Mouse (Mus musculus) midbrain, embryonic 11.5 days (tissue): ENCODE data around the gene Cryba1. TPM values are rescaled to one million over a fixed set of nuclear protein-coding genes. Genes with fewer than 3 reads are reported as not detected.

Experiments
- ATAC-seq: fragments of 200-750 bp; cut with Nextera tagmentation; 2 replicates; pipeline ENCODE4 v1.8.0; 2017; ENCODE audit warnings: moderate TSS enrichment, moderate library complexity; ENCODE audit not compliant: low FRiP score
- DNase-seq: peaks from one replicate; pipeline ENCODE4 v3.0.0; 2015; ENCODE audit warnings: low spot score; ENCODE audit errors: missing footprints
- H3K27ac ChIP-seq: fragments of 300-500 bp; sonication (generic); 2 replicates; pipeline ENCODE4 v1.5.1; 2014; ENCODE audit warnings: low read depth, low read length
- H3K27me3 ChIP-seq: fragments of 300-500 bp; sonication (generic); 2 replicates; pipeline ENCODE4 v1.6.1; 2014; ENCODE audit warnings: mild to moderate bottlenecking, low read length, moderate library complexity, mixed read lengths; ENCODE audit not compliant: control insufficient read depth, insufficient read depth
- H3K36me3 ChIP-seq: fragments of 300-500 bp; sonication (generic); 2 replicates; pipeline ENCODE4 v1.6.1; 2014; ENCODE audit warnings: mild to moderate bottlenecking, low read length, moderate library complexity, mixed read lengths; ENCODE audit not compliant: control insufficient read depth, insufficient read depth
- H3K4me1 ChIP-seq: fragments of 300-500 bp; sonication (generic); 2 replicates; pipeline ENCODE4 v1.6.1; 2014; ENCODE audit warnings: low read length; ENCODE audit not compliant: control insufficient read depth, insufficient read depth
- H3K4me2 ChIP-seq: fragments of 300-500 bp; sonication (generic); 2 replicates; pipeline ENCODE4 v1.6.1; 2014; ENCODE audit warnings: mild to moderate bottlenecking, moderate library complexity
- H3K4me3 ChIP-seq: fragments of 300-500 bp; sonication (generic); 2 replicates; pipeline ENCODE4 v1.5.1; 2014; ENCODE audit warnings: low read depth, low read length
- H3K9ac ChIP-seq: fragments of 300-500 bp; sonication (generic); 2 replicates; pipeline ENCODE4 v1.6.1; 2014; ENCODE audit warnings: low read length
- H3K9me3 ChIP-seq: fragments of 300-500 bp; sonication (generic); 2 replicates; pipeline ENCODE4 v1.6.1; 2016; ENCODE audit warnings: low read length; ENCODE audit not compliant: control insufficient read depth
- WGBS: fragments of 180-500 bp; shearing (Covaris S2); extraction: QIAGEN DNeasy Blood & Tissue Kit; methylation state at CpG from one replicate; pipeline ENCODE4 v1.1.7; 2014; 5-methylcytosine and 5-hydroxymethylcytosine counted together
- polyA plus RNA-seq: library from polyadenylated mRNA; unstranded; fragments of >200 nt; fragmentation: Nextera tagmentation; extraction: Ambion mirVana; gene quantifications from 2 replicates; pipeline ENCODE4 v1.2.1, GENCODE M21; 2014

Cryba1 gene
- polyA plus RNA-seq, 1 experiment from 2014 or later = 2.7 TPM

DNA sequence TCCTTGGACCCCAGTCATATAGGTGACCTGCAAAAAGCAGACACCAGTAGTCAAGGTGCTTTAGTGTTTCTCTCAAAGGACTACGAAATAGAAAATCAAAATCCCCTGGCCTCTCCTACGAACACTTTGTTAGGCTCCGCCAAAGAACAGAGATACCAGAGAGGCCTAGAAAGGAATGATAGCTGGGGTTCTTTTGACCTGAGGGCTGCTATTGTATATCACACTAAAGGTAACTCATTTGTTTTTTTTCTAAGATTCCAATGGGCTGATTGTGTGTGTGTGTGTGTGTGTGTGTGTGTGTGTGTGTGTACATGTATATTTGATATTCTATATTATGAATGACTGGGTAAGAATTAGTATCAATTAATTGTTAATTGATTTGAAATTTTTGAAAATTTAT, 32.1 kb downstream of the Cryba1 start:
- no peak for DNase-seq
- 93% methylated on average over 3 of the region's 3 CpGs for WGBS

GRCm38 (mm10) chr11:77687541-77688131, 37.4 kb downstream of the Cryba1 start:
- Histone ChIP-seq H3K4me1 (peaks cover 11% of the 10 kb centered on the region), H3K4me3 (peak overlapping the region; percentile 99), H3K27ac (peak overlapping the region; percentile 96), H3K4me2 (peak overlapping the region; percentile 62), H3K36me3 (peaks cover 12% of the 10 kb centered on the region), H3K9me3 (no peaks in the 10 kb centered on the region), H3K27me3 (no peaks in the 10 kb centered on the region), H3K9ac (peak overlapping the region; percentile 98)
- ATAC-seq (peak; percentile 1; the same call in 1 of the 2 replicates), DNase-seq (peak; percentile 92)
- under 1% methylated on average over 34 of the region's 40 CpGs for WGBS

More for the DNA sequence above, 32.1 kb downstream of the Cryba1 start:
- Histone ChIP-seq H3K9ac (no peak overlapping the region), H3K36me3 (peaks cover 32% of the 10 kb centered on the region), H3K9me3 (no peaks in the 10 kb centered on the region), H3K4me3 (no peak overlapping the region), H3K4me1 (peaks cover 4% of the 10 kb centered on the region), H3K27me3 (no peaks in the 10 kb centered on the region), H3K4me2 (no peak overlapping the region), H3K27ac (no peak overlapping the region)
- ATAC-seq = no peak

GRCm38 (mm10) chr11:77686841-77687540, 38.1 kb downstream of the Cryba1 start:
- peak overlapping the region; percentile 62 for H3K4me2 ChIP-seq
- no peaks in the 10 kb centered on the region for H3K27me3 ChIP-seq
- ATAC-seq (peak; percentile 36), DNase-seq (peak; percentile 96)
- H3K36me3 ChIP-seq = peaks cover 5% of the 10 kb centered on the region
- H3K4me1 ChIP-seq = peaks cover 11% of the 10 kb centered on the region
- peak overlapping the region; percentile 96 for H3K27ac ChIP-seq
- H3K9me3 ChIP-seq = no peaks in the 10 kb centered on the region
- WGBS = under 1% methylated on average over 59 of the region's 76 CpGs
- H3K9ac ChIP-seq = peak overlapping the region; percentile 98
- peak overlapping the region; percentile 99 for H3K4me3 ChIP-seq

DNA sequence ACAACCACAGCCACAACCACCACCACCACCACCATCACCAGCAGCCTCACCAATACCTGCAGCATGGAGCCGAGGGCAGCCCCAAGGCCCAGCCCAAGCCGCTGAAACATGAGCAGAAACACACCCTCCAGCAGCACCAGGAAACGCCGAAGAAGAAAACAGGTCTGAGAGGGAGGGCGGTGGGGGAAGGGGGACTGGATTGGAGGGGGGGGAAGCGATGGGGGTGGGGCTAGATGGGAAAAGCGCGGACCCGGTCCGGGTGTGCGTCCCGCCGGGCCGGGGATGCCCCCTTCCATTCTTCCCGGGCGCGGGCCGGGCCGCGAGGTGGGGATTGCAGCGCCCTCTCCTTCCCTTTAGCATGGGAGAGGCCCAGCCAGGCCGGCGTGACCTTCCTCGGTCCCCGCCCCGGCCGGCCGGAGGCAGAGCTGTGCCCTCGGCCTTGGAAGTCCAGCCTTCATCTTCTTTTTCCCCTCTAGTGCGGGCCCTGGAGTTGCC, 38.7 kb downstream of the Cryba1 start:
- Histone ChIP-seq H3K27ac (peak overlapping the region; percentile 96), H3K4me3 (peak overlapping the region; percentile 99), H3K9ac (peak overlapping the region; percentile 98), H3K9me3 (no peaks in the 10 kb centered on the region), H3K4me1 (peaks cover 11% of the 10 kb centered on the region), H3K36me3 (no peaks in the 10 kb centered on the region), H3K27me3 (no peaks in the 10 kb centered on the region), H3K4me2 (peak overlapping the region; percentile 62)
- 0% methylated on average over 29 of the region's 30 CpGs for WGBS
- ATAC-seq (peak; percentile 70), DNase-seq (no peak)

GRCm38 (mm10) chr11:77685383-77686265, 39.5 kb downstream of the Cryba1 start, which contains the start of gene Nufip2:
Gene Nufip2, plus strand, starts transcription at chr11:77686155.
- Histone ChIP-seq H3K4me1 (peaks cover 11% of the 10 kb centered on the region), H3K27me3 (no peaks in the 10 kb centered on the region), H3K4me3 (peak within 1 kb of the TSS; percentile 99), H3K9me3 (no peaks in the 10 kb centered on the region), H3K4me2 (peak within 1 kb of the TSS; percentile 62), H3K27ac (peak within 1 kb of the TSS; percentile 96), H3K36me3 (no peaks in the 10 kb centered on the region), H3K9ac (peak within 1 kb of the TSS; percentile 98)
- DNase-seq (peak; percentile 100), ATAC-seq (peak; percentile 97)
- WGBS = under 1% methylated on average over 38 of the region's 38 CpGs

GRCm38 (mm10) chr11:77684896-77685295, 40.2 kb downstream of the Cryba1 start:
- no peak overlapping the region for H3K27ac ChIP-seq
- ATAC-seq (no peak), DNase-seq (peak; percentile 86)
- peak overlapping the region; percentile 6; the same call in 1 of the 2 replicates for H3K4me2 ChIP-seq
- H3K36me3 ChIP-seq = no peaks in the 10 kb centered on the region
- no peak overlapping the region for H3K4me3 ChIP-seq
- H3K4me1 ChIP-seq = peaks cover 11% of the 10 kb centered on the region
- WGBS = 73% methylated on average over 2 of the region's 2 CpGs
- no peaks in the 10 kb centered on the region for H3K9me3 ChIP-seq
- H3K27me3 ChIP-seq = no peaks in the 10 kb centered on the region
- H3K9ac ChIP-seq = no peak overlapping the region

DNA sequence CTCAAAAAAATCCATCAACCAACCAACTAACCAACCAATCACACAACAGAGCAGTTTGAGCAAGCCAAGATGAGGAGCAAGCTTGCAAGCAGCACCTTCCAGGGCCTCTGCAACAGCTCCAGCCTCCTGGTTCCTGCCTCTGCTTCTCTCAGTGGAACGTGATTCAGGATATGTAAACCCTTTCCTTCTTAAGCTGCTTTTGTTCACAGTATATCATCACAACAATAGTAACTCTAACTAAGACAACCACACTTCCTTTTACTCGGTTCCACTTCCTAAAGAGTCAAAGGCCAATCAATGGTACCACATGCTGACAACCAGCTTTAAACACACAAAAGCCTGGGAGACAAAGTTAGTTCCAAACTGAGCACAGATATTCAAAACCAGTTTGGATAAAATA, 45.1 kb downstream of the Cryba1 start:
- ATAC-seq (no peak), DNase-seq (peak; percentile 74)
- H3K4me3 ChIP-seq = no peak overlapping the region
- no peaks in the 10 kb centered on the region for H3K9me3 ChIP-seq
- no peak overlapping the region for H3K27ac ChIP-seq
- H3K4me1 ChIP-seq = peaks cover 3% of the 10 kb centered on the region
- no peaks in the 10 kb centered on the region for H3K36me3 ChIP-seq
- H3K27me3 ChIP-seq = no peaks in the 10 kb centered on the region
- 2% methylated on average over 2 of the region's 2 CpGs for WGBS
- H3K9ac ChIP-seq = no peak overlapping the region
- no peak overlapping the region for H3K4me2 ChIP-seq

DNA sequence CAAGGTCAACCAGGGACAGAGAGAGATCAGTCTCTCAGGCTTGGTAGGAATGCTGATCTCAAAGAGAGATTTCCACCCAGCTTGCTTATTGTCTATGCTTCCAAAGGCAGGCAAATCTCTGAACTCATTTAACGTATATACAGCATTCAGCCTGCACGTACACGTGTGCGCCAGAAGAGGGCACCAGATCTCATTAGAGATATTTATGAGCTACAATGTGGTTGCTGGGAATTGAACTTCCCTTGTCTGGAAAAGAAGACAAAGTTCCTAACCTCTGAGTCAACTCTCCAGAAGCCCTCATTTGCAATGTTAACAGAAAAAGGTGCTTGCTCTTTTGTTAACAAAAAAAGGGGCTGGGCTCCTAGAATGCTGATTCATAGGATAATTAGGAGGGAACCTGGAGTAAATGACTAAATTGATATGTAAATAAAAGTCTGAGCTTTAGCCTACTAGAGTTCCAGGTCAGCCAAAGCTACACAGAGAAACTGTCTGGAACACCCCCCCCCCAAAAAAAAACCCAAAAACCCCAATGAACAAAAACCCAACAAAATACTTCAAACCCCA, 51.6 kb downstream of the Cryba1 start:
- ATAC-seq = no peak
- H3K9ac ChIP-seq = no peak overlapping the region
- no peaks in the 10 kb centered on the region for H3K27me3 ChIP-seq
- no peaks in the 10 kb centered on the region; the same call in 1 of the 2 replicates for H3K9me3 ChIP-seq
- WGBS = 59% methylated on average over 4 of the region's 4 CpGs
- no peak overlapping the region for H3K27ac ChIP-seq
- H3K4me3 ChIP-seq = no peak overlapping the region
- no peaks in the 10 kb centered on the region for H3K36me3 ChIP-seq
- no peak overlapping the region for H3K4me2 ChIP-seq
- no peak for DNase-seq
- H3K4me1 ChIP-seq = no peaks in the 10 kb centered on the region
